Mouse (Mus musculus) lung, embryonic 16.5 days (tissue): ENCODE data around the gene Dock10. TPM values are rescaled to one million over a fixed set of nuclear protein-coding genes. Genes with fewer than 3 reads are reported as not detected.
A peak's percentile ranks its signal among the peaks of the same experiment; 100 is the strongest.
"Not testable (repeated sequence)": the region's sequence is repeated elsewhere in the genome, so short reads cannot be mapped to it uniquely, and the experiment has no call there.

ENCODE experiments used
- ATAC-seq: fragments of 200-750 bp; cut with Nextera tagmentation; 2 replicates; pipeline ENCODE4 v1.8.0; 2017; ENCODE audit warnings: low read depth, mild to moderate bottlenecking, moderate library complexity
- H3K27ac ChIP-seq: fragments of 300-500 bp; sonication (generic); 2 replicates; pipeline ENCODE4 v1.5.1; 2014; ENCODE audit warnings: mild to moderate bottlenecking, control low read depth, low read length
- H3K27me3 ChIP-seq: fragments of 300-500 bp; sonication (generic); 2 replicates; pipeline ENCODE4 v1.6.1; 2014; ENCODE audit warnings: low read depth, low read length, mixed read lengths; ENCODE audit not compliant: control insufficient read depth, insufficient read depth
- H3K36me3 ChIP-seq: fragments of 300-500 bp; sonication (generic); 2 replicates; pipeline ENCODE4 v1.6.1; 2014; ENCODE audit warnings: low read length; ENCODE audit not compliant: control insufficient read depth, insufficient read depth
- H3K4me1 ChIP-seq: fragments of 300-500 bp; sonication (generic); replicated peaks from 2 replicates; pipeline ENCODE4 v1.6.1; 2014; ENCODE audit warnings: low read length, mixed read lengths; ENCODE audit not compliant: control insufficient read depth, insufficient read depth
- H3K4me2 ChIP-seq: fragments of 300-500 bp; sonication (generic); 2 replicates; pipeline ENCODE4 v1.6.1; 2014; ENCODE audit warnings: low read depth, low read length, control low read depth
- H3K4me3 ChIP-seq: fragments of 300-500 bp; sonication (generic); 2 replicates; pipeline ENCODE4 v1.5.1; 2014; ENCODE audit warnings: mild to moderate bottlenecking, low read length, control low read depth
- H3K9ac ChIP-seq: fragments of 300-500 bp; sonication (generic); 2 replicates; pipeline ENCODE4 v1.6.1; 2014; ENCODE audit warnings: low read length, control low read depth
- H3K9me3 ChIP-seq: fragments of 300-500 bp; sonication (generic); 2 replicates; pipeline ENCODE4 v1.6.1; 2016; ENCODE audit warnings: low read length; ENCODE audit not compliant: control insufficient read depth
- WGBS: fragments of 180-500 bp; shearing (Covaris S2); extraction: QIAGEN DNeasy Blood & Tissue Kit; methylation state at CpG from one replicate; pipeline ENCODE4 v1.1.7; 2014; 5-methylcytosine and 5-hydroxymethylcytosine counted together
- polyA plus RNA-seq: library from polyadenylated mRNA; unstranded; fragments of >200 nt; fragmentation: Nextera tagmentation; extraction: Ambion mirVana; gene quantifications from 2 replicates; pipeline ENCODE4 v1.2.1, GENCODE M21; 2015

Gene Dock10
- polyA plus RNA-seq, 1 experiment from 2014 or later = 4.8 TPM

DNA sequence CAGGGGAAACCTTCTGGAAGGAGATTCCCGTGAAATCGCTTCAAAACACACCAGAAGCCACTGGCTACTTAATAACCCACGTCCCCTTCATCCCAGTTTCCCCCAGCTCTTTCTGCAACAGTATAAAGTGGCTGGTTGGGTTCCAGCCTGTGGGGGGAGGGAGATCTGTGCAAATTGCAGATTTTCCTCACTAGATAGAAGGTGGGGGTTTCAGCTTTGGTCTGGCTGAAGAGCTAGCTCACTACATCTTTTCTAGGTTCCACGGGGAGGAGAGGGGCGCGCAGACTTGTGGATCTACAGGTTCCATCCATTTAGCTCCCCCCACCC, 714 bp downstream of the Dock10 start:
- WGBS = under 1% methylated on average over 6 of the region's 6 CpGs
- peak overlapping the region; percentile 65 for H3K9ac ChIP-seq
- H3K27ac ChIP-seq = no peak overlapping the region
- peak overlapping the region; percentile 64 for H3K4me3 ChIP-seq
- H3K27me3 ChIP-seq = peaks cover 23% of the 10 kb centered on the region
- peak; percentile 24; the same call in 1 of the 2 replicates for ATAC-seq
- H3K4me1 ChIP-seq = peaks cover 10% of the 10 kb centered on the region
- no peaks in the 10 kb centered on the region for H3K36me3 ChIP-seq
- peak overlapping the region; percentile 89 for H3K4me2 ChIP-seq
- H3K9me3 ChIP-seq = no peaks in the 10 kb centered on the region

DNA sequence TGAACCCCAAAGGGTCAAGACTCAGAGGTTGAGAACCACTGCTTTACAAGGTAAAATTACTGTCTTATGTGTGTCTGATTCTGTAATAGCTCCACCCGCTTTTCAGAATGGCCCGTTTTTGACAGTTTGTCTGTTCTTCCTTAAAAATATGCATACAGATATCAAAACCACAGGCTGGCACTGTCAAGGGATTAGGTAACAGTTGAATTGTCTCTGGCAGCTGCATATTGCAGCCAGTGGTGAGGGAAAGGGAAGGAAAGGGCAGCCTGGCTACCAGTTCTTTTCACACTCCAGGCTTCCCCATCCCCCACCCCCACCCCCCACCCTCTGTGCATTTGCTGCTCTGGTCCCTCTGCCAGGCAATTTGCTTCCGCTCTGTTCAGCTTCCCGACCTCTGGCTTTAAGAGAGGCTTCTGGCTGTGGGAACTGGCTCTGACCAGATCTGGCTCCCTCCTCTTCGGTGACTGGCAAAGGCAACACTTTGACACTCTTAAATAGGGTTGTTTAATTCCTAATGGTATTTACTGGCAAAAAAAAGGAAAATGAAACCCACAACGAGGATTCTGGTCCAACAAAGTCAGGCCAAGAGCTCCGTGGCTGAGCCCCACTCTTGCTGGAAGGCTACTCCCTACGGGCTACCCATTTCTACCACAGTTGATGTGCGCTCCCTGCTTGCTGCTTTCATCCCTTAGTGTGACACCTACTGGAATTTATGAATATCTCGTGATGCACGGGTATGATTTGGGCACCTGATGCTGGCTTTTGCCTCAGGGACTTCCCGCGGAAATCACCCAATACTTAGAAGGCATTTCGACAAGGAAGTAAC, 1.3 kb downstream of the Dock10 start:
- ATAC-seq = no peak
- no peaks in the 10 kb centered on the region for H3K36me3 ChIP-seq
- peaks cover 10% of the 10 kb centered on the region for H3K4me1 ChIP-seq
- H3K27me3 ChIP-seq = peaks cover 23% of the 10 kb centered on the region
- peak overlapping the region; percentile 64 for H3K4me3 ChIP-seq
- 6% methylated on average over 14 of the region's 14 CpGs for WGBS
- peak overlapping the region; percentile 65; the same call in 1 of the 2 replicates for H3K9ac ChIP-seq
- H3K4me2 ChIP-seq = peak overlapping the region; percentile 89
- no peaks in the 10 kb centered on the region for H3K9me3 ChIP-seq
- no peak overlapping the region for H3K27ac ChIP-seq

DNA sequence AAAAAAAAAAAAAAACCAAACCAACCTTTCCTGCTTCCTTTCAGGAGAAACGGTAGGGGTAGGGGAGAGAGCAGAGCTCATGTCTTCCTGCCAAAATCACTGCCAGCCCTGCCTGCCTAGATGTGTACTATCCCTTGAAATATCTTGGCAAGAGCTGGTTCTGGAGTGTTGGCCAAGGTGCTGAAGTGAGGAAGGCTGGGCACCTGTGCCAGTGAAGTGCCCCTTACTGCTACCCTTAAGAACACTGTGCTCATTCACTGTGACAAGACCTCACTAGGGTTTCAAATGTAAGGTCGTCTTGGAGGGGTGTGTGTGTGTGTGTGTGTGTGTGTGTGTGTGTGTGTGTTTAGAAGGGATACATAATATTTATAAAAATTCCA, 2.3 kb downstream of the Dock10 start:
- H3K9me3 ChIP-seq = no peaks in the 10 kb centered on the region
- ATAC-seq = peak; percentile 58
- WGBS = 19% methylated on average over 2 of the region's 2 CpGs
- peaks cover 23% of the 10 kb centered on the region for H3K27me3 ChIP-seq
- H3K4me1 ChIP-seq = peaks cover 10% of the 10 kb centered on the region
- H3K4me3 ChIP-seq = no peak overlapping the region
- no peak overlapping the region for H3K27ac ChIP-seq
- H3K9ac ChIP-seq = no peak overlapping the region
- no peak overlapping the region for H3K4me2 ChIP-seq
- H3K36me3 ChIP-seq = no peaks in the 10 kb centered on the region

DNA sequence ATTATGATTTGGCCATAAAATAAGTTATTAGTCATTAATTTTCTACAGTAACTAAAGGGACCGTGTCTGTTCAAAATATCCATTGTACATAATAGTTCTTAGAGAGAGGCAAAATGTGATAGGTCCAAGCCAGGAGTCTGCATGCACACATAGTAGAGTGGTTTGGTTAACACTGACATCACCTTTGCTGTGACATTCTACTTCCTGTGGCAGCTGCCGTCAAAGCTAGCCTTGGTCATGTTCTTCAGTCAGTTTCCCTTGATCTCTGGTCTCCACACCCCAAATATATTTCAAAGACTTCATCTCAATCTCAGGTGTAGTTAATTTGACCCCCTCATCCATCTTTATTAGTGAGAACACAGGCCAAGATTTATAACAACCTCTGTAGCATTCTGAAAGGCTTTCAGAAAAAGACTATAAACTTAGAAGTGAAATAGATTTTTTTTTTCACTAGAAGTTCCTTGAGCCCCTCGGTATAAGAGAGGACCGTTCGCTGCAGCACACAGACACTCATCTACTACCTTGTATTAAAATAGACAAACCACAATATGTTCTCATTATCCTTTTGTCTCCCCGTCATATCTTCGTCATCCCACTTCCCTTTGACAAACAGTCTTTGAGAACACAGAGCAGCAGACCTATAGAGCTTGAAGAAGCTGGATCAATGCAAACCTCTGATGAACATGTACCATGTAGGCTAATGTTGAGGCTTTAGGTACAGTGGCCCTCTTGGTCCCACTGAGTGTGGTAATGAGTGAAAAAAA, 2.8 kb downstream of the Dock10 start:
- H3K4me3 ChIP-seq = no peak overlapping the region
- ATAC-seq = no peak
- H3K4me2 ChIP-seq = no peak overlapping the region
- H3K9ac ChIP-seq = no peak overlapping the region
- H3K36me3 ChIP-seq = no peaks in the 10 kb centered on the region
- H3K27ac ChIP-seq = no peak overlapping the region
- no peaks in the 10 kb centered on the region for H3K9me3 ChIP-seq
- H3K4me1 ChIP-seq = peaks cover 10% of the 10 kb centered on the region
- 76% methylated on average over 7 of the region's 7 CpGs for WGBS
- peaks cover 23% of the 10 kb centered on the region for H3K27me3 ChIP-seq

DNA sequence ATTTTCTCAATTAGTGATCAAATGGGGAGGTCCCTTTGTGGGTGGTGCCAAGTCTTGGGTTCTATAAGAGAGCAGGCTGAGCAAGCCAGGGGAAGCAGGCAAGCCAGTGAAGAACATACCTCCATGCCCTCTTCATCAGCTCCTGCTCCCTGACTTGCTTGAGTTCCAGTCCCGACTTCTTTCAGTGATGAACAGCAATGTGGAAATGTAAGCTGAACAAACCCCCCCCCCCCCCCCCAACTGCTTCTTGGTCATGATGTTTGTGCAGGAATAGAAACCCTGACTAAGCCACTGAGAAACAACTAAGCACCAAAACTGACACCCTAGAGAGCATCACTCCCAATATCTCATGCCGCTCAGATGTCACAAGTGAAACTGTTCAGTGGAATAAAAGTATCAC, 9.2 kb downstream of the Dock10 start:
- not testable (repeated sequence) for H3K27ac ChIP-seq, H3K4me3 ChIP-seq, H3K9ac ChIP-seq, H3K4me1 ChIP-seq, ATAC-seq, H3K27me3 ChIP-seq, H3K4me2 ChIP-seq, H3K36me3 ChIP-seq, H3K9me3 ChIP-seq
- WGBS = 93% methylated on average over 2 of the region's 2 CpGs

DNA sequence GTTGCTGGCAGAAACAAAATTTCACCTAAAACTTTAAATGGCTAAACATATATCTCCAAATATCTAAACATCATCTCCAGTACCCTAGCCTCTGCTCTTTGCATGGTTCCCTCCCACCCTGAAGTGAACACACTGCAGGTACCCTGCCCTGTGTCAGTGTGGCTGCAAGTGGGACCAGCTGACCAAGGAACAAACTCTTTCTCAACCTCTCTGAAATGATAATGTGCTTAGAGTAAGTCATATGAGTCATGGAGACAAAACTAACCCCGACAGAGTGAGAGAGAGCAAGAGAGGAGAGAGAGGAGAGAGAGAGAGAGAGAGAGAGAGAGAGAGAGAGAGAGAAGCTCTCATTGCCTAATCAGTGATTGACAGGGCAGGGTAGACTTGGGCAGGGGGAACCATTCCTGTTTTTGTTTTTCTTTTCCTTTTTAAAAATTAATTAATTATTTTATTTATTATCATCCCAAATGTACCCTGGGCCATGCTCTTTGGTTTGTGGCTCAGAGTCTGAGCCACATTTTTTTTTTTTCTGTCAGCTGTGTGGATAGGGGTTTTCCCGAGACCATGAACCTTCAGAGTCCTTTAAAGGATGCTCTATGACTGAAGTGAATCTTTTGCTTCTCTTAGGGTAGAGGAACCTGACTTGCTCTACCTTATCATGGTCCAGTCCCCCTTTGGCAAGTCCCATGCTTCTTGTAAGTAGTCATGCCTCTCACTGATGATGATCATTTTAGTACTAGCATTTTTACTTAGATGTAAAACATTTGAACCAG, 11.4 kb downstream of the Dock10 start:
- Histone ChIP-seq H3K4me2 (no peak overlapping the region), H3K27ac (no peak overlapping the region), H3K4me3 (no peak overlapping the region), H3K9ac (no peak overlapping the region), H3K9me3 (no peaks in the 10 kb centered on the region), H3K27me3 (no peaks in the 10 kb centered on the region), H3K4me1 (no peaks in the 10 kb centered on the region), H3K36me3 (no peaks in the 10 kb centered on the region)
- no peak for ATAC-seq
- 53% methylated on average over 2 of the region's 2 CpGs for WGBS

DNA sequence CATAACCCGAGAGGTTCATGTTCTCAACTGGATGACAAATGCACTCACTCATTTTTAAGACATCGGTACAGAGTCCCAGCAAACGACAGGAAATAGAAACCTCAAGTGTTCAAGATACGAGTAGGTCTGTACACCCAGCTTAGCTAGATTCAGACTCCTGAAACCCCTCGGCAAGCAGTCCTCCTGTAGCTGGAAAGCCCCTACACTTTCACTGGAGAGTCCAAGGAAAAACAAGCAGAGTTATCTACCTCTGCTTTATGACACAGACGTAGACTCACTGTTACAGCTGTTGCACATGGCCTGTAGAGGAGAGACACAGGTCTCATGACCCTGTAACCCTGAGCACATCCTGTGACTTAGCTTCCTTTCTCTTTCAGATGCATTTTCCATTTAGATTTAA, 12.1 kb downstream of the Dock10 start:
- ATAC-seq = no peak
- H3K4me1 ChIP-seq = no peaks in the 10 kb centered on the region
- WGBS = 65% methylated on average over 6 of the region's 6 CpGs
- H3K9ac ChIP-seq = no peak overlapping the region
- no peaks in the 10 kb centered on the region for H3K9me3 ChIP-seq
- no peak overlapping the region for H3K4me3 ChIP-seq
- H3K27ac ChIP-seq = no peak overlapping the region
- H3K4me2 ChIP-seq = no peak overlapping the region
- H3K36me3 ChIP-seq = no peaks in the 10 kb centered on the region
- no peaks in the 10 kb centered on the region for H3K27me3 ChIP-seq

DNA sequence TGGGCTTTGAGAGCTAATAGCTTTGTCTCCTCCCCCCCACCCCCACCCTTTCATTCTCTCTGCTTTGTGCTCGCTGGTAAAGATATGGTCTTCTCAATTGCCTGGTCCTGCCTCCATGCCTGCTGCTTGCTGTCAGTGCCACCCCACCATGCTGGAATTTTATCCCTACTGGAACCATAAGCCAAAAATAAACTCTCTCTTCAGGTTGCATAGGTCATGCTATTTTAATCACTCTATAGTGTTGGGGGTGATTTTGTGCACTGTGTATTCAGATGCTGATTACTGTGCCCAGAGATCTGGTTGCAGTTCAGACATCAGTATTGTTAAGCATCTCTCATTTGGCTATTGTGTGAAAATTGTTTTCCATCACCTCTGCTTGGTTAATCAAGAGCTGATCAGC, 18.9 kb downstream of the Dock10 start:
- Histone ChIP-seq H3K27me3 (no peaks in the 10 kb centered on the region), H3K9me3 (no peaks in the 10 kb centered on the region), H3K9ac (no peak overlapping the region), H3K4me3 (no peak overlapping the region), H3K4me1 (no peaks in the 10 kb centered on the region), H3K36me3 (no peaks in the 10 kb centered on the region), H3K4me2 (no peak overlapping the region), H3K27ac (no peak overlapping the region)
- 50% methylated on average over 1 of the region's 1 CpGs for WGBS
- ATAC-seq = no peak

DNA sequence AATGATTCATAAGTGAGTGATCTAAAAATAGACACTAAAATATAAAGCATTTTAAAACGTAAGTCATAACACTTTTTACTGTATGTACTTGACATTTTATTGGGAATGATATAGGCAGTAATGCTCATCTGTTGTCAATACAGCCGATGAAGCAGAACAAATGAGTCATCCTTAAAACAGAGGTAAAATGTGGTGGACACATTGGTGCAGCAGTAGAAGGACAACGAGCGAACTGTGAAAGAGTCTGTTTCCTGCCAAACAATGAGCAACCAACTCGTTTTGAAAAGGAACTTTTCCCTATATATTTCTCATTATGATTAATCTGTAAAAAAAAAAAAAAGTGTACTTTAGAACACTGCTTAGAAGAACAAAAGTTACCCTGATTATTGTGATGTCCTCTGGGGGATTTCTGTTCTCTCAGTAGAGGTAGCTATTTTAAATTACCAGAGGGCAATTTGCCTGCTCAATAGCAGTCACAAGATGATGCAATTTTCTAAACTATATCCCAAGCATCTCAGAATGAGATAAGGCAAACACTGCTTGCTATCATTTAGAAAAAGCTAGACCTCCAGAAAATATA, 20.4 kb downstream of the Dock10 start:
- Histone ChIP-seq H3K4me3 (no peak overlapping the region), H3K9me3 (no peaks in the 10 kb centered on the region), H3K4me1 (no peaks in the 10 kb centered on the region), H3K9ac (no peak overlapping the region), H3K36me3 (no peaks in the 10 kb centered on the region), H3K27me3 (no peaks in the 10 kb centered on the region), H3K27ac (no peak overlapping the region), H3K4me2 (no peak overlapping the region)
- no peak for ATAC-seq
- 54% methylated on average over 5 of the region's 5 CpGs for WGBS
